Comparison of ENCODE assay signal across 8 mouse cellular contexts in genomic region chr13:95805469-95806166, GRCm38 (mm10).
A peak's percentile ranks its signal among the peaks of the same experiment; 100 is the strongest.
DNase-seq lines count a peak whose midpoint lies in the region.

No protein-coding gene starts in this region.

- DNase-seq in thymus, postnatal 4 days = peak; percentile 38
- no peak for DNase-seq in thymus, postnatal 10 days (ENCODE audit: low spot score in 2 of 2)
- DNase-seq in gastrocnemius, postnatal 36 days = peak; percentile 45 to 53
- peak; percentile 50 to 72 for DNase-seq in kidney, postnatal 4 days
- peak; percentile 20 for DNase-seq in retina, embryonic 14.5 days (ENCODE audit: low spot score)
- no peak for DNase-seq in right cerebral cortex, postnatal 14 days
- no peak for DNase-seq in layer of hippocampus, postnatal 10 days (ENCODE audit: low spot score in 2 of 2)
- no peak for DNase-seq in left cerebral cortex, adult 18-20 months (ENCODE audit: low spot score in 2 of 2)

- intact Hi-C loops in gastrocnemius, postnatal 36 days (cut with DNase I) = no loop called here

Comparison
In these comparisons a context has a peak if more than half of its experiments do, and no peak if none do; other contexts are left out.
1. DNase-seq: peak in thymus, postnatal 4 days (single experiment), gastrocnemius, postnatal 36 days (2 of 2), kidney, postnatal 4 days (2 of 2) and retina, embryonic 14.5 days (single experiment); none in thymus, postnatal 10 days (0 of 2), right cerebral cortex, postnatal 14 days (single experiment), layer of hippocampus, postnatal 10 days (0 of 2) and left cerebral cortex, adult 18-20 months (0 of 2).